Mouse (Mus musculus): ENCODE data around the gene Slc17a5. TPM values are rescaled to one million over a fixed set of nuclear protein-coding genes. Genes with fewer than 3 reads are reported as not detected.

The Slc17a5 gene
- polyA plus RNA-seq, 1 experiment = 11.5 TPM

- no peak for TF ChIP-seq CTCF (IDR thresholded peaks at IDR 0.05; ENCODE audit: borderline replicate concordance, extremely low read depth, insufficient read depth, insufficient read length)
- no peak for DNase-seq (ENCODE audit: low read depth)
Measured at GRCm38 (mm10) chr9:78514681-78515080, 73.2 kb downstream of the Slc17a5 start.

DNA sequence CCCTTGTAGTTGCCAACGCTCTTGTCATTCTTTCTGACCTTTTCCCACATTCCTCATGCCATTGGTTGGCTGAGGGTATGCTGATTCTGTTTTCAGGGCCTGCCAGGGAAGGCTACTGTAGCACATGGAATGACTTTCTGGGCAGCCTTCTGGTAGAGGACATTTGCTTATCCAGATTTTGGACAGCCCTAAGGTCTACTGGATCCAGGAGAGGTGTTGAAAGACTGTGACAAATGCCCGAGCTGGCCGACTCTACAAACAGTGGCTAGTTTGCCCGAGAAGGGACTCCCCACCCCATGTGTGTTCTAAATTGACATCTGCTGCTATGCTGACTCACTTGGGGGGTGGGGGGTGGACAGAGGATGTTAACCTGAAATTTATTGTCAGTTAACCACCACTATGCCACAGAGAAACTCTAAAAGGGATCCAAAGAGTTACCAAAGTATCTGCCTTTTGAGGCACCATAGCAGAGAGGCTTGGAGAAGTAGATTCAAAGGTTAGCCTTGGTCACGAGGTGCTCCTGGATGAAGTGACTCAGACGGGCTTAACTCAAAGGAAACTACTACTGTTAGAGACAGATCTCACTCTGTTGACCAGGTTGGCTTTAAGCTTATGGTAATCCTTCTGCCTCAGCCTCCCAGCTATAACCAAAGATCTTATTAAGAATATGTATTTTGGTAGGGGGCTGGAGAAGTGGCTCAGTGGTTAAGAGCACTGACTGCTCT, 73.9 kb downstream of the Slc17a5 start:
- DNase-seq (ENCODE audit: low read depth) = no peak
- TF ChIP-seq CTCF (IDR thresholded peaks at IDR 0.05; ENCODE audit: borderline replicate concordance, extremely low read depth, insufficient read depth, insufficient read length) (no peak), POLR2A (IDR thresholded peaks at IDR 0.05; ENCODE audit: borderline replicate concordance, extremely low read depth, insufficient read depth, insufficient read length, poor library complexity, severe bottlenecking) (no peak)

DNA sequence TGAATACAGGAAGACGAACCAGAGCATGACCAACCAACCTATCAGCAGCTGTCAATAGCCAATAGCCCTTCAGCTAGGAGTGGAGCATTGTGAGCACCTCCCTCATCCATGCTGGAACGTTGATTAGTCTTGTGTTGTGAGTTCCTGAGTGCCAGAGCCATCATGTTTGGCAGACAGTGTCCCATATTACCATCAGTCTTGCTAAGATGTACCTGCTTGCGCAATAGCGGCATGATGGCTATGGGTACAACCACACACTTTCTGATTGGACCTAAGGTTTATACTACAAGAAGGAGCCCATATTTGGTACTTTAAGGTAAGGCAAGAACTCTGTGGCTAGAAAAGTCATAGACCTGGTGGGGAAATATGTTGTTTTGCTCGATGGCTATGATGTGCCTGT, 76.1 kb downstream of the Slc17a5 start:
- no peak for DNase-seq (ENCODE audit: low read depth)
- no peak for TF ChIP-seq CTCF (IDR thresholded peaks at IDR 0.05; ENCODE audit: borderline replicate concordance, extremely low read depth, insufficient read depth, insufficient read length)
- TF ChIP-seq POLR2A (IDR thresholded peaks at IDR 0.05; ENCODE audit: borderline replicate concordance, extremely low read depth, insufficient read depth, insufficient read length, poor library complexity, severe bottlenecking) = no peak

- TF ChIP-seq CTCF (IDR thresholded peaks at IDR 0.05; ENCODE audit: borderline replicate concordance, extremely low read depth, insufficient read depth, insufficient read length) = no peak
- no peak for TF ChIP-seq POLR2A (IDR thresholded peaks at IDR 0.05; ENCODE audit: borderline replicate concordance, extremely low read depth, insufficient read depth, insufficient read length, poor library complexity, severe bottlenecking)
Measured at GRCm38 (mm10) chr9:78508106-78508786, 79.6 kb downstream of the Slc17a5 start.

DNA sequence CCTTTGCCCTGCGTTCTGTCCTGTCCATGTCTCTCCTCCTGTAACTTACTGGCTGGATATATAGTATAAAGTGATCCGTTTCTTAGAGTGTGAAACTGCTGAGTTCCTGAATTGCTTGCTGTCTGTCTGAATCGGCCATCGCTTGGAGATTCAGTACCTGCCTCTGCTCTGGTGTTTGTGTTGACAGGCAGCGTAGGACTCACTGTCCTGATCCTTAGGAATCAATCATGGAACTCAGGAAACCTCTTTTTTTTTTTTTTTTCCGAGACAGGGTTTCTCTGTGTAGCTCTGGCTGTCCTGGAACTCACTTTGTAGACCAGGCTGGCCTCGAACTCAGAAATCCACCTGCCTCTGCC, 81.1 kb downstream of the Slc17a5 start:
- no peak for TF ChIP-seq POLR2A (IDR thresholded peaks at IDR 0.05; ENCODE audit: borderline replicate concordance, extremely low read depth, insufficient read depth, insufficient read length, poor library complexity, severe bottlenecking)
- no peak for TF ChIP-seq CTCF (IDR thresholded peaks at IDR 0.05; ENCODE audit: borderline replicate concordance, extremely low read depth, insufficient read depth, insufficient read length)
- no peak for DNase-seq (ENCODE audit: low read depth)

More at GRCm38 (mm10) chr9:78508106-78508786, 79.6 kb downstream of the Slc17a5 start:
- DNase-seq (ENCODE audit: low read depth) = no peak

DNA sequence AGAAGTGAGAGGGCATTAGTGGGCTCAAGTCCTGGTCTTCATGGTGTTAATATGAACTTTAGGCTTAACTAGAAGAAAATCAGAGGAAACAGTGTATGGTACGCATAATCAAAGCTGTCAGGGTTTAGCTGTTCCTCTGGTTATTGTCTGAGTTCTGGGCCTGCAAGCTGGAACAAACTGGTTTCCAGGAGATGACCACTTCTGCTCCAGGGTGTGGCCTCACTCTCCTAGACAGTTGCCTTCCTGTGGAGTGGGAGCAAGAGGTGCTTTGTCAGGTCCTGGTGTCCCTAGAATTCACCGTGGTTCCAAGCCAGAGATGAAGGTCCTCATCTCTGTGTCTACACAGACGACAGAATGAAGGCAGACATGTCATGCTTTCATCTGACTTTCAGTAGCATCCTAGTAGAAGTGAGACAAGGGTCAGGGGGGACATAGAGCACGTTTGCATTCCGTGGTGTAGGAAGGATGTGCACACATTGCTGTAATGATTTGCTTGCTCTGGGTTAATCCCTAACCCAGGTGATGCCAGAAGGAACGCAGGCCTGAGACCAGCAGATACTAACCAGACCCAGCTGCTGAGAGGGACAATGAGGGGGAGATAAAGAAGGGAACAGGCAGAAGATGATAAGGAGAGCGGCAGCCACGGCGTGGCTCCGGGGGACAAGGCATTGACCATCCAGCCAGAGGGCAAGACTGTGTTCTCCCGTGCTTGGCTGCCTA, 81.7 kb downstream of the Slc17a5 start:
- DNase-seq (ENCODE audit: low read depth) = no peak
- no peak for TF ChIP-seq CTCF (IDR thresholded peaks at IDR 0.05; ENCODE audit: borderline replicate concordance, extremely low read depth, insufficient read depth, insufficient read length)

GRCm38 (mm10) chr9:78505223-78505622, 82.6 kb downstream of the Slc17a5 start:
- TF ChIP-seq CTCF (IDR thresholded peaks at IDR 0.05; ENCODE audit: borderline replicate concordance, extremely low read depth, insufficient read depth, insufficient read length) = no peak
- no peak for TF ChIP-seq POLR2A (IDR thresholded peaks at IDR 0.05; ENCODE audit: borderline replicate concordance, extremely low read depth, insufficient read depth, insufficient read length, poor library complexity, severe bottlenecking)
- no peak for DNase-seq (ENCODE audit: low read depth)

- TF ChIP-seq POLR2A (IDR thresholded peaks at IDR 0.05; ENCODE audit: borderline replicate concordance, extremely low read depth, insufficient read depth, insufficient read length, poor library complexity, severe bottlenecking) (no peak), CTCF (IDR thresholded peaks at IDR 0.05; ENCODE audit: borderline replicate concordance, extremely low read depth, insufficient read depth, insufficient read length) (no peak)
- DNase-seq (ENCODE audit: low read depth) = no peak
Measured at GRCm38 (mm10) chr9:78504679-78505078, 83.2 kb downstream of the Slc17a5 start.

DNA sequence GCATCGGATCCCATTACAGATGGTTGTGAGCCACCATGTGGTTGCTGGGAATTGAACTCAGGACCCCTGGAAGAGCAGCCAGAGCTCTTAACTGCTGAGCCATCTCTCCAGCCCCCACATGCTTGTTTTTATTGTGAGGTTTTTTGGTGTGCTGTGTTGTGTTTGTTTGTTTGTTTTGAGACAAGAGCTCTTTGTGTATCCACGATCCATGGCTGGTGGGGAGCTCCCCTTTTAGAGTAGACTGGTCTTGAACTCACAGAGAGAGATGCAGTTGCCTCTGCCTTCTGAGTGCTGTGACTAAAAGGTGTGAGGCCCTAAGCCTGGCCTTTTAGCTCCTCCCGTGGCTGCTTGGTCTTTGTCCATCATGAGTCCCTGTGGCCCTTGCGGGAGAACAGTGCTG, 83.7 kb downstream of the Slc17a5 start:
- TF ChIP-seq POLR2A (IDR thresholded peaks at IDR 0.05; ENCODE audit: borderline replicate concordance, extremely low read depth, insufficient read depth, insufficient read length, poor library complexity, severe bottlenecking) = no peak
- TF ChIP-seq CTCF (IDR thresholded peaks at IDR 0.05; ENCODE audit: borderline replicate concordance, extremely low read depth, insufficient read depth, insufficient read length) = no peak
- DNase-seq (ENCODE audit: low read depth) = no peak

DNA sequence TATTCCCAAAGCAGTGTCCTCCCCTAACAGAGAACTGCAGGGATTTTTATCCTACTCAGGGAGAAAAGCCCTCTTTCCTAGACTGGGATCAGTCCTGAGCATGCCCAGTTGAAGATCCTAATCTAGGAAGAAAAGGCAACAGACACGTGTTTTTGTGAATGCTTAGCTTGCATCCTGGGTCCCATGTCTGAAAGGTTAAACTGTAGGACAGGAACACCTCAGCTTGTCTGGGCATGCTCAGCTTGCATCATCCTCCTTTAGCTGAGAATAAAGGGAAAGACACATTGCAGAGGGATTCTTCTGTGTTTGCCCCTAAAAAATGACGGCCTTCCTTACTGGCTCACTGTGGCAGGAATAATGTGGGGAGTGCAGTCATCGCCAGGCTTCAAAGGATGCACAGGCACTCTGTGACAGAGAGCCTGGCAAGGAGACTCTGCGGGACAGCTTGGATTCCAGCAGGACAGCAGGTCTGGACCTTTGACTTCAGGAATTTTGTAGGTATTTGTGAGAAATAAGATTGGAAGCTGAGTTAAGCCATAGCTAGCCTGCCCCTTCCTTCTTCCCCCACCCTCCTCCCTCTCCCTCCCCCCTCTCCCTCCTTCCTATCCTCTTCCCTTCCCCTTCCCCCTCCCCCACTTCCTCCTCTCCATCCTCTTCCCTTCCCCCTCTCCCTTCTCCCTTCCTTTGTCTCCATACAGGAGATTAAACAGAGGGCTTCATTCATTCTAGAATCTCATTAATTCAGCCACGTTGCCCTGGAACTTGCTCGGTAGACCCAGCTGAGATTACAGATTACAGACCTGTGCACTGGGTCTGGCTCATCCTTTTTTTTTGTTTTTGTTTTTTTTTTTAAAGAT, 84.4 kb downstream of the Slc17a5 start:
- DNase-seq (ENCODE audit: low read depth) = peak; percentile 94
- TF ChIP-seq POLR2A (IDR thresholded peaks at IDR 0.05; ENCODE audit: borderline replicate concordance, extremely low read depth, insufficient read depth, insufficient read length, poor library complexity, severe bottlenecking) (no peak), CTCF (IDR thresholded peaks at IDR 0.05; ENCODE audit: borderline replicate concordance, extremely low read depth, insufficient read depth, insufficient read length) (no peak)

DNA sequence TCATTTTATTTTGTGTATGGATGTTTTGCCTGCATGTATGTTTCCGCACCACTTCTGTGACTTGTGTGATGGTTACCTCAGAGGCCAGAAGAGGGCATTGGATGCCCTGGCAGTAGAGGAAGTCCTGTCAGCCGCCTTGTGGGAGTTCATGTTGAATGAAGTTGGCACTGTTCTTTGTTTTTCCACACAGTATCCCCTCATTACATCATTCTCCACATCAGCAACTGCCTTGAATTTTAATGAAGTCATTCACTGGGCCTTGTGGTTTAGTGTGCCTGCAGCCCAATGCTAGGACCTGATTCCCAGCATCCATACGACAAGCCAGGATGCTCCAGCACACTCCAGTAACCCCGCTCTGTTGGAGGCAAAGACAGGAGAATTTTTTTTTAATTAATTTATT, 86.6 kb downstream of the Slc17a5 start:
- no peak for TF ChIP-seq POLR2A (IDR thresholded peaks at IDR 0.05; ENCODE audit: borderline replicate concordance, extremely low read depth, insufficient read depth, insufficient read length, poor library complexity, severe bottlenecking)
- no peak for TF ChIP-seq CTCF (IDR thresholded peaks at IDR 0.05; ENCODE audit: borderline replicate concordance, extremely low read depth, insufficient read depth, insufficient read length)
- DNase-seq (ENCODE audit: low read depth) = peak; percentile 90

Measured in brain, embryonic 14.5 days (tissue).